Mouse (Mus musculus) ZHBTc4 (cell line): ENCODE data around the gene Tlcd2.

Experiments used
- DNase-seq: peaks from one replicate; pipeline ENCODE4 v3.0.0-alpha.2; 2011; ENCODE audit warnings: low read depth, low spot score

Gene Tlcd2

GRCm38 (mm10) chr11:75460844-75461742, at the start of gene Tlcd2:
Gene Tlcd2, plus strand, starts transcription at chr11:75461715.
- DNase-seq = peak; percentile 100

GRCm38 (mm10) chr11:75415096-75415495, 46.4 kb upstream of the Tlcd2 start:
- no peak for DNase-seq

- DNase-seq = no peak
Measured at GRCm38 (mm10) chr11:75415994-75416393, 45.5 kb upstream of the Tlcd2 start.

- no peak for DNase-seq
Measured at GRCm38 (mm10) chr11:75420037-75420436, 41.5 kb upstream of the Tlcd2 start.

GRCm38 (mm10) chr11:75420810-75421374, 40.6 kb upstream of the Tlcd2 start:
- no peak for DNase-seq

- DNase-seq = no peak
Measured at GRCm38 (mm10) chr11:75421375-75422012, 40.0 kb upstream of the Tlcd2 start.

- no peak for DNase-seq
Measured at GRCm38 (mm10) chr11:75422013-75422792, 39.3 kb upstream of the Tlcd2 start, which contains the start of gene Serpinf1. Gene Serpinf1, minus strand, starts transcription at chr11:75422701.

- no peak for DNase-seq
Measured at GRCm38 (mm10) chr11:75423091-75423490, 38.4 kb upstream of the Tlcd2 start.

- no peak for DNase-seq
Measured at GRCm38 (mm10) chr11:75424033-75424432, 37.5 kb upstream of the Tlcd2 start.

- DNase-seq = no peak
Measured at GRCm38 (mm10) chr11:75424459-75424858, 37.1 kb upstream of the Tlcd2 start.

GRCm38 (mm10) chr11:75429019-75429705, 32.4 kb upstream of the Tlcd2 start:
- DNase-seq = no peak

- no peak for DNase-seq
Measured at GRCm38 (mm10) chr11:75431307-75431706, 30.2 kb upstream of the Tlcd2 start.

GRCm38 (mm10) chr11:75434138-75434537, 27.4 kb upstream of the Tlcd2 start:
- peak; percentile 35 for DNase-seq

GRCm38 (mm10) chr11:75438194-75438593, 23.3 kb upstream of the Tlcd2 start:
- DNase-seq = no peak

GRCm38 (mm10) chr11:75438804-75439203, 22.7 kb upstream of the Tlcd2 start:
- DNase-seq = no peak

GRCm38 (mm10) chr11:75439363-75439762, 22.2 kb upstream of the Tlcd2 start, which contains the start of gene Serpinf2:
Gene Serpinf2, minus strand, starts transcription at chr11:75439591.
- DNase-seq = no peak

- no peak for DNase-seq
Measured at GRCm38 (mm10) chr11:75439951-75440350, 21.6 kb upstream of the Tlcd2 start.

GRCm38 (mm10) chr11:75441034-75441433, 20.5 kb upstream of the Tlcd2 start:
- no peak for DNase-seq

GRCm38 (mm10) chr11:75441601-75442000, 19.9 kb upstream of the Tlcd2 start:
- peak; percentile 34 for DNase-seq

GRCm38 (mm10) chr11:75443711-75444110, 17.8 kb upstream of the Tlcd2 start:
- DNase-seq = peak; percentile 43

- no peak for DNase-seq
Measured at GRCm38 (mm10) chr11:75448575-75448974, 12.9 kb upstream of the Tlcd2 start.
